Mouse (Mus musculus) heart, embryonic 16.5 days (tissue): ENCODE measurements around the gene Qrich2. TPM values are rescaled to one million over a fixed set of nuclear protein-coding genes. Genes with fewer than 3 reads are reported as not detected.
"Not testable (repeated sequence)": the region's sequence is repeated elsewhere in the genome, so short reads cannot be mapped to it uniquely, and the experiment has no call there.

ENCODE experiments used
- ATAC-seq: fragments of 200-750 bp; cut with Nextera tagmentation; replicated peaks from 2 replicates; pipeline ENCODE4 v1.8.0; 2017; ENCODE audit warnings: moderate number of reproducible peaks; ENCODE audit not compliant: insufficient read depth, low FRiP score; ENCODE audit errors: extremely low read depth
- H3K27ac ChIP-seq: fragments of 300-500 bp; sonication (generic); 2 replicates; pipeline ENCODE4 v1.5.1; 2014; ENCODE audit warnings: mild to moderate bottlenecking, low read length, control low read depth, moderate library complexity
- H3K27me3 ChIP-seq: fragments of 300-500 bp; sonication (generic); 2 replicates; pipeline ENCODE4 v1.6.1; 2014; ENCODE audit warnings: low read length, mixed read lengths; ENCODE audit not compliant: control insufficient read depth, insufficient read depth
- H3K36me3 ChIP-seq: fragments of 300-500 bp; sonication (generic); 2 replicates; pipeline ENCODE4 v1.6.1; 2014; ENCODE audit not compliant: control insufficient read depth, insufficient read depth
- H3K4me1 ChIP-seq: fragments of 300-500 bp; sonication (generic); 2 replicates; pipeline ENCODE4 v1.6.1; 2014; ENCODE audit warnings: low read length, mixed read lengths; ENCODE audit not compliant: control insufficient read depth, insufficient read depth
- H3K4me2 ChIP-seq: fragments of 300-500 bp; sonication (generic); 2 replicates; pipeline ENCODE4 v1.6.1; 2014; ENCODE audit warnings: low read depth, mild to moderate bottlenecking, control low read depth, low read length
- H3K4me3 ChIP-seq: fragments of 300-500 bp; sonication (generic); 2 replicates; pipeline ENCODE4 v1.5.1; 2014; ENCODE audit warnings: mild to moderate bottlenecking, control low read depth, low read length
- H3K9ac ChIP-seq: fragments of 300-500 bp; sonication (generic); 2 replicates; pipeline ENCODE4 v1.6.1; 2014; ENCODE audit warnings: low read length, control low read depth
- H3K9me3 ChIP-seq: fragments of 300-500 bp; sonication (generic); replicated peaks from 2 replicates; pipeline ENCODE4 v1.6.1; 2016; ENCODE audit warnings: low read length; ENCODE audit not compliant: control insufficient read depth
- WGBS: fragments of 180-500 bp; shearing (Covaris S2); extraction: QIAGEN DNeasy Blood & Tissue Kit; methylation state at CpG from one replicate; pipeline ENCODE4 v1.1.7; 2014; 5-methylcytosine and 5-hydroxymethylcytosine counted together
- polyA plus RNA-seq: library from polyadenylated mRNA; unstranded; fragments of >200 nt; fragmentation: Nextera tagmentation; extraction: Ambion mirVana; gene quantifications from 2 replicates; pipeline ENCODE4 v1.2.1, GENCODE M21; 2015

Qrich2 gene
- polyA plus RNA-seq, 1 experiment from 2014 or later: 0.07 TPM

- not testable (repeated sequence) for H3K36me3 ChIP-seq, ATAC-seq, H3K4me3 ChIP-seq, H3K4me2 ChIP-seq, H3K27me3 ChIP-seq, H3K27ac ChIP-seq, H3K9ac ChIP-seq, H3K9me3 ChIP-seq
- WGBS: 67% methylated on average over 1 of the region's 1 CpGs
- peaks cover 10% of the 10 kb centered on the region for H3K4me1 ChIP-seq
Measured at GRCm38 (mm10) chr11:116492507-116492906, 26.5 kb upstream of the Qrich2 start.

GRCm38 (mm10) chr11:116491338-116491737, 25.3 kb upstream of the Qrich2 start:
- 69% methylated on average over 6 of the region's 6 CpGs for WGBS
- Histone ChIP-seq H3K27ac (no peak overlapping the region; the same call in 1 of the 2 replicates), H3K4me1 (peaks cover 10% of the 10 kb centered on the region), H3K4me3 (no peak overlapping the region), H3K9me3 (0 out of 2 replicates have a peak, but pooled peaks cover 2% of the 10 kb centered on the region), H3K9ac (peak overlapping the region; percentile 84), H3K4me2 (no peak overlapping the region), H3K36me3 (peaks cover 8% of the 10 kb centered on the region), H3K27me3 (no peaks in the 10 kb centered on the region)
- ATAC-seq: no peak

DNA sequence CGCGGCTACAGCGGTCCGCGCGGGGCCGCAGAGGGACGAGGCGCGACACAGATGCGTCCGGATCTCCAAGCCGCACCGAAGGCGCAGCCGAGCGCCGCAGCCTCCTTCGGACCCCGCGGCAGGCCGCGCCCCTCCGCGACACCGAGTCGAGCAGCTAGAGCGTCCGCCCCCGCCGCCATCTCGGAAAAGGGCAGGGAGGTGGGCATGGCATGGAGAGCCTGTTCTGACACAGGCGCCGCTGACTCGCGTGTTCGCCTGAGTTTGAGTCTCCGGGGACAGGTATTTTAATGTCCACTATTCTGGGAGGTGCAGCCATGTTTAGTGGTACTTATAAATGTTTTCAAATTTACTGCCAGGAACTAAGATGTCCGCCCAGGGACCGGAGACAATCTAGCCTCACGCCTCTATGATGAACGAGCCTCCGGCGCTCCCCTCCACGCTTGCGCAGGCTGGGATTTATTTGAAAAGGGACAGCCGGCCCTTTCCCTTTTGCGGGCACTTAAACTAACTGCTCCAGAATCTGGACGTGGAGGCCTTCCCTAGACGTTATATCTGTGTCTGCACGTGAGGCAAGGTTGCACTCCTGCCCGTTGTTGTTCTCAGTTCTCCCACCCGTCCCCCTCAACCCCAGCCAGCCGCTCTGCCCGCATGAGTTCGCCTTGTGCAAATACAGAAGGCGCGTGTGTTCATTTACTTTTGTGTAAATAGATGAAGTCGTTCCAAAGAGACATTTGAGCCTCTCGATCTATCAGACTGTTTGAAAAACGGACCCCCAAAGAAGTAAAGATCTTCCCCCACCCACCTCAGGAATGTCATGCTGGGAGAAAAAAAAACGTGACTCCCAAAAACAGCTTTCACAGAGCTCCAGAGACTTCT, 24.4 kb upstream of the Qrich2 start:
- Histone ChIP-seq H3K4me2 (peak overlapping the region; percentile 71), H3K27me3 (no peaks in the 10 kb centered on the region), H3K27ac (peak overlapping the region; percentile 77), H3K4me1 (peaks cover 10% of the 10 kb centered on the region), H3K4me3 (peak overlapping the region; percentile 81), H3K9ac (peak overlapping the region; percentile 84), H3K9me3 (0 out of 2 replicates have a peak, but pooled peaks cover 2% of the 10 kb centered on the region), H3K36me3 (peaks cover 14% of the 10 kb centered on the region)
- ATAC-seq: peak; percentile 89
- WGBS: under 1% methylated on average over 62 of the region's 62 CpGs

DNA sequence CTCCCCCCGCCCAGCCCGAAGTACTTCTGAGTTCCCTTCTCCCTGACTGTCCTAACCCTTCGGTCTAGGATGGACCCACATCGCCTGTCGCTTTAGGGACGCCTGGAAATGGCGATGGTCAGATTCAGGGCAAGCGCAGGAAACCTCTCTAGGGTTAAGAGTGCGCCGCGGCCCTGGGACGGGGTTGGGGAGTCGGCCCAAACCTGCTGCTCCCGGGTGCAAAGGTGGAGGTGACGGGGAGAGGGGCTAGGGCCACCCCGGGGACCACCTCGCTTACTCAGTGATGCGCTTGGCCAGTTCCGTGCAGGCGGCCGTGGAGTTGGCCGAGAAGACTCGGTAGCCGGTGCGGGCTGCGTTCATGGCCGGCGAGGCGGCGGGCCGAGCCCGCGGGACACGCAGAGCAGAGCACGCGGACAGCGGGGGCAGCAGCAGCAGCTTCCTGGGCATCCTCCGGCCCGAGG, 23.8 kb upstream of the Qrich2 start:
- under 1% methylated on average over 39 of the region's 39 CpGs for WGBS

GRCm38 (mm10) chr11:116488693-116489375, 22.8 kb upstream of the Qrich2 start:
- Histone ChIP-seq H3K4me2 (peak overlapping the region; percentile 71), H3K9me3 (0 out of 2 replicates have a peak, but pooled peaks cover 2% of the 10 kb centered on the region), H3K4me1 (peaks cover 7% of the 10 kb centered on the region), H3K27me3 (no peaks in the 10 kb centered on the region), H3K36me3 (peaks cover 27% of the 10 kb centered on the region), H3K4me3 (peak overlapping the region; percentile 81), H3K9ac (peak overlapping the region; percentile 84; the same call in 1 of the 2 replicates), H3K27ac (no peak overlapping the region)
- 72% methylated on average over 14 of the region's 14 CpGs for WGBS
- no peak for ATAC-seq

More for the DNA sequence above, 23.8 kb upstream of the Qrich2 start:
- Histone ChIP-seq H3K27ac (peak overlapping the region; percentile 77), H3K9ac (peak overlapping the region; percentile 84), H3K4me2 (peak overlapping the region; percentile 71), H3K4me3 (peak overlapping the region; percentile 81), H3K27me3 (no peaks in the 10 kb centered on the region), H3K36me3 (peaks cover 19% of the 10 kb centered on the region), H3K4me1 (peaks cover 7% of the 10 kb centered on the region), H3K9me3 (0 out of 2 replicates have a peak, but pooled peaks cover 2% of the 10 kb centered on the region)
- ATAC-seq: peak; percentile 39

- Histone ChIP-seq H3K4me1 (peaks cover 7% of the 10 kb centered on the region), H3K9me3 (0 out of 2 replicates have a peak, but pooled peaks cover 2% of the 10 kb centered on the region), H3K4me2 (no peak overlapping the region), H3K9ac (no peak overlapping the region), H3K27ac (no peak overlapping the region), H3K4me3 (no peak overlapping the region), H3K27me3 (no peaks in the 10 kb centered on the region), H3K36me3 (peaks cover 31% of the 10 kb centered on the region)
- ATAC-seq: no peak
Measured at GRCm38 (mm10) chr11:116488207-116488606, 22.2 kb upstream of the Qrich2 start.

GRCm38 (mm10) chr11:116484261-116484660, 18.2 kb upstream of the Qrich2 start:
- H3K4me3 ChIP-seq: no peak overlapping the region
- H3K36me3 ChIP-seq: peaks cover 61% of the 10 kb centered on the region
- no peak overlapping the region for H3K9ac ChIP-seq
- no peak overlapping the region for H3K27ac ChIP-seq
- H3K4me2 ChIP-seq: no peak overlapping the region
- H3K9me3 ChIP-seq: 0 out of 2 replicates have a peak, but pooled peaks cover 2% of the 10 kb centered on the region
- 0 out of 2 replicates have a peak, but pooled peaks cover 3% of the 10 kb centered on the region for H3K4me1 ChIP-seq
- 95% methylated on average over 8 of the region's 8 CpGs for whole genome bisulfite sequencing
- no peaks in the 10 kb centered on the region for H3K27me3 ChIP-seq
- no peak for ATAC-seq

DNA sequence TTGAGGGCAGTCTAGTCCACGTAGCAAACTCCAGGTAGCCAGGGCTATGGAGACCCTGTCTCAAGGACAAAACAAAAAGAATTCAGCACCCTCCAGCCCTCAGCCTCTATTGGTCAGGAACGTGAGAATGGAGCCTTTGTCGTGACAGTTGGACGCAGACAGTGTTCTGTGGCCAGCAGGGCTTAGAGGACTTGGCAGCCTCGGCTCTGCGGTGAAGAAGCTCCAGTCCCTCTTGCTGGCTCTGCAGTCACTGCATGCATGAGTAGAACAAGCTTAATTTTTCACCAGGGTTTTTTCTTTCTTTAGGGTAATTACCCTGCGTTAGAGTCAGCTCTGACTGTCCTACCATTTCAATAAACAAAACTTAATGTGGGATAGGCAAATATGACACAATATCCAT, 15.7 kb upstream of the Qrich2 start:
- H3K4me3 ChIP-seq: no peak overlapping the region
- H3K36me3 ChIP-seq: peaks cover 74% of the 10 kb centered on the region
- H3K4me2 ChIP-seq: no peak overlapping the region
- no peaks in the 10 kb centered on the region for H3K27me3 ChIP-seq
- WGBS: 87% methylated on average over 7 of the region's 7 CpGs
- no peak overlapping the region for H3K27ac ChIP-seq
- no peaks in the 10 kb centered on the region for H3K9me3 ChIP-seq
- ATAC-seq: no peak
- H3K9ac ChIP-seq: no peak overlapping the region
- H3K4me1 ChIP-seq: no peaks in the 10 kb centered on the region
